Mouse (Mus musculus): ENCODE measurements around the gene Atp8b3. TPM values are rescaled to one million over a fixed set of nuclear protein-coding genes. Genes with fewer than 3 reads are reported as not detected.

Gene Atp8b3
- polyA plus RNA-seq, 1 experiment from 2014 or later: 0.23 TPM

GRCm38 (mm10) chr10:80545590-80545989 is 6.7 kb upstream of the Atp8b3 start:
- no peak for ATAC-seq (ENCODE audit: insufficient number of reproducible peaks, insufficient read depth, low FRiP score, low TSS enrichment)
- 91% methylated on average over 8 of the region's 8 CpGs for WGBS
- H3K27me3 ChIP-seq: no peaks in the 10 kb centered on the region
- no peaks in the 10 kb centered on the region for H3K4me1 ChIP-seq
- H3K4me2 ChIP-seq (replicated peaks): no peak overlapping the region
- peaks cover 99% of the 10 kb centered on the region for H3K36me3 ChIP-seq
- no peaks in the 10 kb centered on the region for H3K9me3 ChIP-seq
- H3K4me3 ChIP-seq: no peak overlapping the region
- no peak overlapping the region for H3K9ac ChIP-seq
- H3K27ac ChIP-seq: no peak overlapping the region

- Histone ChIP-seq H3K9ac (no peak overlapping the region), H3K9me3 (no peaks in the 10 kb centered on the region), H3K4me2 (replicated peaks) (no peak overlapping the region), H3K4me3 (no peak overlapping the region), H3K27ac (no peak overlapping the region), H3K36me3 (peaks cover 82% of the 10 kb centered on the region), H3K27me3 (peaks cover 3% of the 10 kb centered on the region), H3K4me1 (peaks cover 3% of the 10 kb centered on the region)
- 95% methylated on average over 14 of the region's 14 CpGs for WGBS
- no peak for ATAC-seq (ENCODE audit: insufficient number of reproducible peaks, insufficient read depth, low FRiP score, low TSS enrichment)
These were observed 4.9 kb upstream of the Atp8b3 start for GRCm38 (mm10) chr10:80543873-80544272.

- Histone ChIP-seq H3K36me3 (peaks cover 38% of the 10 kb centered on the region), H3K4me1 (peaks cover 10% of the 10 kb centered on the region), H3K27ac (no peak overlapping the region), H3K9me3 (no peaks in the 10 kb centered on the region), H3K4me3 (no peak overlapping the region), H3K9ac (no peak overlapping the region), H3K27me3 (peaks cover 45% of the 10 kb centered on the region), H3K4me2 (replicated peaks) (no peak overlapping the region)
- no peak for ATAC-seq (ENCODE audit: insufficient number of reproducible peaks, insufficient read depth, low FRiP score, low TSS enrichment)
- 32% methylated on average over 5 of the region's 5 CpGs for WGBS
These were observed 569 bp upstream of the Atp8b3 start for GRCm38 (mm10) chr10:80539493-80539892.

GRCm38 (mm10) chr10:80538180-80538579 is 744 bp downstream of the Atp8b3 start:
- Histone ChIP-seq H3K27me3 (peaks cover 48% of the 10 kb centered on the region), H3K9ac (no peak overlapping the region), H3K9me3 (no peaks in the 10 kb centered on the region), H3K4me1 (peaks cover 10% of the 10 kb centered on the region), H3K27ac (no peak overlapping the region), H3K4me2 (replicated peaks) (no peak overlapping the region), H3K4me3 (no peak overlapping the region), H3K36me3 (peaks cover 25% of the 10 kb centered on the region)
- WGBS: 60% methylated on average over 5 of the region's 5 CpGs
- no peak for ATAC-seq (ENCODE audit: insufficient number of reproducible peaks, insufficient read depth, low FRiP score, low TSS enrichment)

GRCm38 (mm10) chr10:80535711-80536110 is 3.2 kb downstream of the Atp8b3 start:
- H3K36me3 ChIP-seq: peaks cover 1% of the 10 kb centered on the region; the same call in 1 of the 2 replicates
- H3K4me1 ChIP-seq: peaks cover 10% of the 10 kb centered on the region

GRCm38 (mm10) chr10:80535071-80535470 is 3.9 kb downstream of the Atp8b3 start:
- Histone ChIP-seq H3K4me1 (peaks cover 10% of the 10 kb centered on the region), H3K36me3 (no peaks in the 10 kb centered on the region), H3K9ac (0 out of 2 replicates have a peak overlapping the region, but pooled peaks have one; percentile 15), H3K27ac (no peak overlapping the region), H3K4me2 (replicated peaks) (peak overlapping the region; percentile 18; the same call in 1 of the 2 replicates), H3K4me3 (no peak overlapping the region), H3K27me3 (peaks cover 48% of the 10 kb centered on the region), H3K9me3 (no peaks in the 10 kb centered on the region)
- ATAC-seq (ENCODE audit: insufficient number of reproducible peaks, insufficient read depth, low FRiP score, low TSS enrichment): no peak
- WGBS: 11% methylated on average over 14 of the region's 14 CpGs

More at GRCm38 (mm10) chr10:80535711-80536110, 3.2 kb downstream of the Atp8b3 start:
- H3K4me3 ChIP-seq: no peak overlapping the region
- ATAC-seq (ENCODE audit: insufficient number of reproducible peaks, insufficient read depth, low FRiP score, low TSS enrichment): no peak
- 12% methylated on average over 13 of the region's 13 CpGs for WGBS
- peaks cover 48% of the 10 kb centered on the region for H3K27me3 ChIP-seq
- H3K9me3 ChIP-seq: no peaks in the 10 kb centered on the region
- 0 out of 2 replicates have a peak overlapping the region, but pooled peaks have one; percentile 15 for H3K9ac ChIP-seq
- peak overlapping the region; percentile 18; the same call in 1 of the 2 replicates for H3K4me2 ChIP-seq (replicated peaks)
- H3K27ac ChIP-seq: no peak overlapping the region

- Histone ChIP-seq H3K4me3 (no peak overlapping the region), H3K36me3 (no peaks in the 10 kb centered on the region), H3K9ac (no peak overlapping the region), H3K4me2 (replicated peaks) (no peak overlapping the region), H3K27ac (no peak overlapping the region), H3K4me1 (peaks cover 6% of the 10 kb centered on the region; the same call in 1 of the 2 replicates), H3K9me3 (no peaks in the 10 kb centered on the region), H3K27me3 (peaks cover 43% of the 10 kb centered on the region)
- WGBS: 14% methylated on average over 7 of the region's 7 CpGs
- ATAC-seq (ENCODE audit: insufficient number of reproducible peaks, insufficient read depth, low FRiP score, low TSS enrichment): no peak
These were observed 5.2 kb downstream of the Atp8b3 start for GRCm38 (mm10) chr10:80533704-80534103.

- no peak overlapping the region for H3K9ac ChIP-seq
- 0 out of 2 replicates have a peak, but pooled peaks cover 5% of the 10 kb centered on the region for H3K4me1 ChIP-seq
- H3K27me3 ChIP-seq: peaks cover 39% of the 10 kb centered on the region
- ATAC-seq (ENCODE audit: insufficient number of reproducible peaks, insufficient read depth, low FRiP score, low TSS enrichment): no peak
- no peaks in the 10 kb centered on the region for H3K9me3 ChIP-seq
- no peaks in the 10 kb centered on the region for H3K36me3 ChIP-seq
- WGBS: 83% methylated on average over 11 of the region's 11 CpGs
- no peak overlapping the region for H3K4me3 ChIP-seq
- H3K4me2 ChIP-seq (replicated peaks): no peak overlapping the region
- no peak overlapping the region for H3K27ac ChIP-seq
These were observed 6.1 kb downstream of the Atp8b3 start for GRCm38 (mm10) chr10:80532783-80533182.

GRCm38 (mm10) chr10:80526172-80526571 is 12.8 kb downstream of the Atp8b3 start:
- peak; percentile 77 for ATAC-seq (ENCODE audit: insufficient number of reproducible peaks, insufficient read depth, low FRiP score, low TSS enrichment)
- Histone ChIP-seq H3K4me2 (replicated peaks) (peak overlapping the region; percentile 16; the same call in 1 of the 2 replicates), H3K4me1 (no peaks in the 10 kb centered on the region), H3K27me3 (peaks cover 9% of the 10 kb centered on the region), H3K9ac (no peak overlapping the region), H3K4me3 (no peak overlapping the region), H3K9me3 (peaks cover 5% of the 10 kb centered on the region; the same call in 1 of the 2 replicates), H3K36me3 (no peaks in the 10 kb centered on the region), H3K27ac (no peak overlapping the region)
- WGBS: 31% methylated on average over 9 of the region's 9 CpGs

- Histone ChIP-seq H3K9me3 (peaks cover 5% of the 10 kb centered on the region; the same call in 1 of the 2 replicates), H3K27ac (no peak overlapping the region), H3K4me3 (no peak overlapping the region), H3K36me3 (no peaks in the 10 kb centered on the region), H3K4me2 (replicated peaks) (no peak overlapping the region), H3K4me1 (no peaks in the 10 kb centered on the region), H3K9ac (no peak overlapping the region), H3K27me3 (peaks cover 5% of the 10 kb centered on the region)
- 90% methylated on average over 7 of the region's 7 CpGs for WGBS
- ATAC-seq (ENCODE audit: insufficient number of reproducible peaks, insufficient read depth, low FRiP score, low TSS enrichment): no peak
These were observed 15.6 kb downstream of the Atp8b3 start for GRCm38 (mm10) chr10:80523299-80523698.

GRCm38 (mm10) chr10:80519287-80519686 is 19.6 kb downstream of the Atp8b3 start:
- H3K4me3 ChIP-seq: no peak overlapping the region
- WGBS: 62% methylated on average over 2 of the region's 2 CpGs

GRCm38 (mm10) chr10:80513739-80514138 is 25.2 kb downstream of the Atp8b3 start:
- no peaks in the 10 kb centered on the region for H3K36me3 ChIP-seq
- 9% methylated on average over 19 of the region's 19 CpGs for WGBS
- peak overlapping the region; percentile 30 for H3K4me2 ChIP-seq (replicated peaks)
- peaks cover 3% of the 10 kb centered on the region; the same call in 1 of the 2 replicates for H3K4me1 ChIP-seq
- no peak for ATAC-seq (ENCODE audit: insufficient number of reproducible peaks, insufficient read depth, low FRiP score, low TSS enrichment)
- H3K27me3 ChIP-seq: peaks cover 54% of the 10 kb centered on the region
- H3K4me3 ChIP-seq: 0 out of 2 replicates have a peak overlapping the region, but pooled peaks have one; percentile 5
- no peak overlapping the region for H3K9ac ChIP-seq
- no peak overlapping the region for H3K27ac ChIP-seq
- no peaks in the 10 kb centered on the region for H3K9me3 ChIP-seq

More at GRCm38 (mm10) chr10:80519287-80519686, 19.6 kb downstream of the Atp8b3 start:
- ATAC-seq (ENCODE audit: insufficient number of reproducible peaks, insufficient read depth, low FRiP score, low TSS enrichment): no peak
- Histone ChIP-seq H3K27me3 (peaks cover 15% of the 10 kb centered on the region), H3K4me2 (replicated peaks) (no peak overlapping the region), H3K9me3 (peaks cover 5% of the 10 kb centered on the region; the same call in 1 of the 2 replicates), H3K27ac (no peak overlapping the region), H3K9ac (no peak overlapping the region), H3K4me1 (no peaks in the 10 kb centered on the region), H3K36me3 (no peaks in the 10 kb centered on the region)
